Mouse (Mus musculus) gastrocnemius, postnatal 25 days (tissue): ENCODE measurements around the gene Arhgap42. TPM values are rescaled to one million over a fixed set of nuclear protein-coding genes. Genes with fewer than 3 reads are reported as not detected.
A peak's percentile ranks its signal among the peaks of the same experiment; 100 is the strongest.

Source experiments
- DNase-seq: peaks from one replicate; pipeline ENCODE4 v3.0.0; 2022
- total RNA-seq, 2 experiments: library from RNA; stranded (reverse); gene quantifications; 1 replicate in 1 of 2; 2 replicates in 1 of 2; pipeline ENCODE4 v1.2.3; 2021

Arhgap42 gene
- total RNA-seq, 2 experiments from 2014 or later, result 4.2 to 6.5 TPM

- DNase-seq, result no peak
Measured at GRCm38 (mm10) chr9:9027445-9027844, 211.5 kb downstream of the Arhgap42 start.

GRCm38 (mm10) chr9:9015108-9015507, 223.8 kb downstream of the Arhgap42 start:
- no peak for DNase-seq

- DNase-seq, result no peak
Measured at GRCm38 (mm10) chr9:9001170-9001569, 237.7 kb downstream of the Arhgap42 start.

- no peak for DNase-seq
Measured at GRCm38 (mm10) chr9:8996494-8996893, 242.4 kb downstream of the Arhgap42 start.

GRCm38 (mm10) chr9:8982315-8982714, 256.6 kb downstream of the Arhgap42 start:
- no peak for DNase-seq

- no peak for DNase-seq
Measured at GRCm38 (mm10) chr9:8977775-8978174, 261.1 kb downstream of the Arhgap42 start.

GRCm38 (mm10) chr9:8971491-8971890, 267.4 kb downstream of the Arhgap42 start, which contains the start of gene Gm16485:
TSS of gene Gm16485 (plus strand) at chr9:8971791.
- DNase-seq, result no peak

- peak; percentile 47 for DNase-seq
Measured at GRCm38 (mm10) chr9:8970240-8970639, 268.7 kb downstream of the Arhgap42 start.

GRCm38 (mm10) chr9:8964512-8965133, 274.3 kb downstream of the Arhgap42 start:
- no peak for DNase-seq

- no peak for DNase-seq
Measured at GRCm38 (mm10) chr9:8953306-8953705, 285.6 kb downstream of the Arhgap42 start.
